Mouse (Mus musculus) cerebellum, postnatal 36 days (tissue): ENCODE measurements around the gene AC134908.4.
"Not testable (repeated sequence)": the region's sequence is repeated elsewhere in the genome, so short reads cannot be mapped to it uniquely, and the experiment has no call there.

Experiments
- DNase-seq, 2 experiments: peaks; one replicate each; pipeline ENCODE4 v3.0.0; 2021 to 2022; ENCODE audit warnings: mixed read lengths in 2 of 2

Gene AC134908.4

GRCm38 (mm10) chr17:25765886-25766285 is 29.6 kb downstream of the AC134908.4 start:
- no peak for DNase-seq

GRCm38 (mm10) chr17:25762591-25762990 is 32.9 kb downstream of the AC134908.4 start:
- DNase-seq = no peak

- no peak for DNase-seq
Observed at GRCm38 (mm10) chr17:25761561-25761970, 33.9 kb downstream of the AC134908.4 start.

- DNase-seq = no peak
Observed at GRCm38 (mm10) chr17:25760148-25760547, 35.3 kb downstream of the AC134908.4 start.

- no peak for DNase-seq
Observed at GRCm38 (mm10) chr17:25757691-25758090, 37.8 kb downstream of the AC134908.4 start.

GRCm38 (mm10) chr17:25756378-25757242 is 38.8 kb downstream of the AC134908.4 start:
- no peak for DNase-seq

- DNase-seq = no peak
Observed at GRCm38 (mm10) chr17:25755627-25756377, 39.7 kb downstream of the AC134908.4 start.

GRCm38 (mm10) chr17:25755086-25755485 is 40.4 kb downstream of the AC134908.4 start:
- DNase-seq = no peak

GRCm38 (mm10) chr17:25754241-25754640 is 41.2 kb downstream of the AC134908.4 start, which contains the start of gene Msln:
Gene Msln (minus strand): TSS chr17:25754378.
- DNase-seq = no peak

DNA sequence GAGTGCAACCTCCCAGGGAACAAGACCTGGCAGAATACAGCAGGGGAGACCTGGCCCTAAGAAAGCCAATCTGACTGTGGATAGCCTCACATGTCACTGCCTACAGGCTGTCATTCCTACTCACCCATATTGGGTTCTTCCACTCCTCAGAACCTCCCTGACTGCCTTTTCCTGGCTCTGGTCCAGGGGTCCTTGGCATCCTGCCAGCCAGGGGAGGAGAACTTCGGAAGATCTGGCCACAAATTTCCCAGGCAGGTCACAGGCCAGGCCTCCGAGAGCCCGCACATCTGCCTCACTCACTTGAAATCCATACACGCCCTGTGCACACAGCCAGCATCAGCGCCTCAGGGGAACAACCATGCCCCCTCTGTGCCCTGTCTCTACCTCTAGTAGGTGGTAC is 44.0 kb downstream of the AC134908.4 start:
- DNase-seq = peak; percentile 18 to 22

- no peak for DNase-seq
Observed at GRCm38 (mm10) chr17:25749314-25749713, 46.1 kb downstream of the AC134908.4 start.

- no peak for DNase-seq
Observed at GRCm38 (mm10) chr17:25748238-25748637, 47.2 kb downstream of the AC134908.4 start.

DNA sequence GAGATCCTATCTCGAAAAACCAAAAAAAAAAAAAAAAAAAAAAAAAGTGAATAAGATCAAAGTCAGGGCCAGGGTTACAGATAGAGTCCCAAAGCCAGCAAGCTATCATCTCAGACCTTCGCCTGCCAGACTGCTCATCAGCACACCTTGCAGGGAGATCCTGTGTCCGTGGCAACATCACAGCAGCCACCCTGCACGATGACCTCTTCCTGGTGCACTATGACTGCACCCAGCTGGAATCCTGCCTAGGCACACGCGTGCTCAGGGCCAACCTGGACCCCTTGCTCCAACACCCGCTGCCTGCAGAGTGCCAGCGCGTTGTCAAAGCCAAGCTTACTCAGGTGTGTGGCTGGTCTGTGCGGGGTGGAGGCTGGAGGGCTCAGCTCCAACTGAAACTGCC is 51.1 kb downstream of the AC134908.4 start:
- DNase-seq = no peak

GRCm38 (mm10) chr17:25743831-25744230 is 51.6 kb downstream of the AC134908.4 start:
- DNase-seq = no peak

DNA sequence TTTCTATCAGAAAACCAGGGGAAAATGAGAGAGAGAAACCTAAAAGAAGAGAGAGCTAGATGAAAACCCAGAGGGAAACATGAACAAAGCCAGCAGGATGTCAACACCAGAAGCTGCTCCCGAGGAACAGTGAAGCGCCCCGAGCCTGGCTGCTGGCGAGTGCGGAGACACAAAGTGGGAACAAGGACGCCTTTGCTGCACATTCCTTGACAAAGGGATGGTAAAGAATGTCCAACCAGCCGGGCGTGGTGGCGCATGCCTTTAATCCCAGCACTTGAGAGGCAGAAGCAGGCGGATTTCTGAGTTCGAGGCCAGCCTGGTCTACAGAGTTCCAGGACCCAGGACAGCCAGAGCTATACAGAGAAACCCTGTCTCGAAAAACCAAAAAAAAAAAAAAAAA is 54.0 kb downstream of the AC134908.4 start:
- DNase-seq = not testable (repeated sequence)
